Mouse (Mus musculus) ZHBTc4 (cell line): ENCODE measurements at regions not wholly inside any gene's neighbourhood (a gene's known extent, or its start where the extent isn't known, plus 50 kb on each side); places are given as distances from the start of the nearest gene placed in this dataset.

Experiments
- DNase-seq: peaks from one replicate; pipeline ENCODE4 v3.0.0-alpha.2; 2011; ENCODE audit warnings: low read depth, low spot score

DNA sequence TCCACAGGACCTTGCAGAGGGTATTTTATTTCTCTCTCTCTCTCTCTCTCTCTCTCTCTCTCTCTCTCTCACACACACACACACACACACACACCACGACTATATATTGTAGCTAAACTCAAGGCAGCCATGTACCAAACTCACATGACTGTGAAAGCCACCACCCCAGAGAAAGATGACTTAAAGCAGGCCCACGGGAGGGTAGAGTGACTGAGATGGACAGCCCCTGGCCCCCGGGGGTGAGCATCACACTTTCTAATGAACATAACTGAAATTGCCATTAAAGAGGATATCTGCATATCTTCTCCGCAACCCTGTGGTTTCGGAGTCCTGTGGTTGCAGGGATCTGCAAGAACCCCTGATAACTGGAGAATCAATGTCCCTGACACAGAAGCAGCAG is 197.1 kb upstream of the Spdye4c start:
- no peak for DNase-seq

- DNase-seq, result no peak
These were observed 195.6 kb upstream of the Spdye4c start for GRCm38 (mm10) chr2:128395308-128396007.

- peak; percentile 88 for DNase-seq
These were observed 195.0 kb upstream of the Spdye4c start for GRCm38 (mm10) chr2:128396008-128396346.

DNA sequence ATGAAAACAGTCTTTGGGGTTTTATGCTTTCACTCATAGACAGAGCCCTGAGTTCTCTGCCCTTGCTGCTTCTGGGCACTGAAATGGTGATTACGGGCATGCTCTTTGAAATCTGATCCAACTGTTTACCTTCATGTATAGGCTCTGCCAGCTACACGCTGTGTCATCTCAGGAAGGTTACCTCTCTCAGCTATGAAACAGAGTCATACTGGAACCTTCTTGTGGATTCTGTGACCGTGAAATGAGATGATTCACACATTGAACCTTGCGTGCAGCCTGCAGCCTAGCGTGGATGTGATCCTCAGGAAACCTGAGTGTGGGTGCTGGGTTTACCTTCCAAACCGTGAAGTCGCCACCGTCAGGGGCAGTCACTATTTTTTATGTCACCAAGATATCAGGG is 189.7 kb upstream of the Spdye4c start:
- no peak for DNase-seq

DNA sequence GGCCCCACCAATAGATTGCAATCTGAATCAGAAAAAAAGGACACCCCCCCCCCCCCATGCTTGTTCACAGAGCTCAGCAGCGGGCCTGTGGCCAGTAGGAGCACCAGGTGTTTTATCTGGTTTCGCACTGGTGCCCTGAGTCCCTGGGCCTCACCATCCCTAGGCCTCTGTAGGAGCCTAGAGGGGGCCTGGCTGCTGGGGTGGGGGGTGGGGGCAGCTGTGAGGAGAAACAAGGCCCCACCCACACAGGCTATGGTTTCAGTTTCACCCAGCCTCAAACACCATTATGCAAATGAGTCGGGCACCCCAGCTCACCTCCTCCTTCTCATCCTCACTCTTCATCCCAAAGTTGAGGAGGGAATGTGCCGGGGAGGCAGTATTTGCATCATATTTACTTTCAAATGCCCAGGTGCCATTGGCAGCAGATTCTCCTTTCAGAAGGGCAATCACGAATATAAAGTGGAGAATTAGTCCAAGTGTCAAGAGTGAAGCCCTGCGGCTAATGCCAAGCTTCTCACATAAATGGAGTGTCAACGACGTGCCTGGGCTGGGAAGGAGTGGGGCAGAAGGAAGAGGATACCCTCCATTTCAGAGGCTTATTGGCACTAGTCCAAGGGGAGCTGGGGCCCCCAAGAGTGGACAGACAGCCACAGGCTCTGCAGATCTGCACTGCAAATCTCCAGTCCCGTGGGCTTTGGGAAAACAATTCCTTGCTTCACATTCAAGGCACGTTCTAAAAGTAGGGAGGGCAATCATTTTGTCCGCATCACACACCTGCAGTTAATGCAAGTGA is 187.7 kb upstream of the Spdye4c start:
- no peak for DNase-seq

DNA sequence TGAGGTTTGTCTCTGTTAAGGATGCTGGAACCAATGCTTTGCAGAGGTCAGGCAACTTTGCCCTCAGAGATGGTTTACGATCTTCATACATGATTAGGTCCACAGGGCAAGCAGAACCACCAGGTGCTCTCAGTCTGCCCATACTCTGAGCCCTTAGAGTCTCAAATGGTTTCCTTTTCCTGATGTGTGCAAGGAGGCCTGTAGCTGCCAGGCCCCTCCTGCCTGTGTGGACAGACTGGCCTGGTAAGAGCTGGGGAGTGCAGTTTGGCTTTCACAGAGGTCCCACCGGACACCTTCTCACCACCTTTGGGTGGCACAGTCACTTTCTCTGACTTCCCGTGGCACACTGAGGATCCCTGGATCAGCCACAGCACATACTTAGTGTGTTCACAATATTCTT is 186.6 kb upstream of the Spdye4c start:
- DNase-seq, result no peak

GRCm38 (mm10) chr2:128407076-128407475 is 183.9 kb upstream of the Spdye4c start:
- no peak for DNase-seq

GRCm38 (mm10) chr2:128408718-128409117 is 182.3 kb upstream of the Spdye4c start:
- peak; percentile 76 for DNase-seq

DNA sequence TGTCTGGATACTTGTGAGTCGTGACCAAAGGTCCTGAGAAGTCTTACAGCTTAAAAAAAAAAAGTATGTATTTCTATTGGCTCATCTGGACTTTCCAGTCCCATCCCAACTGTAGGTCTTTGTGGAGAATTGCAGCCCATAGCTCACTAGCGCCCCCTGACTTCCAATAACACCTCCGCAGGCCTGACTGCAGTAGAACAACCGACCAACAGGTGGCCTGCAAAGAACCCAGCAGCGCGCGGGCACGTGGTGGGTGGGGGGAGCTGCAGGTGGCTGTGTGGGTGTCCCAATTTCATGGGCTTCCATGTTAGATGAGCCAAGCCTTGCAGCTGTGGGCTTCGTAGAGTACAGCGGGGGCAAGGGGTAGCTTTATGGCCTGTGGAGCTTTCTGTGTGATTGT is 178.7 kb upstream of the Spdye4c start:
- DNase-seq, result peak; percentile 90

DNA sequence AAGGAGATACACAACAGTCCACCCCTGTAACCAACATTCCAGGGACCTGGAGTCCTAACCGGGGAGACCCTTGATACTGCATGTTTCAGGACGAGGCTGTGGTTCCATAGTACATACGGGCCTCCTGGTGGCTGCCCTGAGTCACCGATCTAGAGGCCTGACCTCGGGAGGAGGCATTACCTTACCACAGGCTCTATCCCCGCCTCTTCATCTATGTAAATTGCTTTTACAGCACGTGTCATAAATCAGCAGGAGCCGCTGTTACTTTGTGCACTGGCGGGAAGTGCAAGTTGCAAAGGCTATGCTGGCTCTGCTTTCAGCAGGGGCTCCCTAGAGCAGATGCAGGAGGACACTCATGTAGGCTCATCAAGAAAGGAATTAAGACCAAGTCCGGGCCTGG is 178.0 kb upstream of the Spdye4c start:
- peak; percentile 51 for DNase-seq

GRCm38 (mm10) chr2:128414588-128415240 is 176.3 kb upstream of the Spdye4c start:
- no peak for DNase-seq

GRCm38 (mm10) chr2:128416416-128416815 is 174.6 kb upstream of the Spdye4c start:
- DNase-seq, result no peak

DNA sequence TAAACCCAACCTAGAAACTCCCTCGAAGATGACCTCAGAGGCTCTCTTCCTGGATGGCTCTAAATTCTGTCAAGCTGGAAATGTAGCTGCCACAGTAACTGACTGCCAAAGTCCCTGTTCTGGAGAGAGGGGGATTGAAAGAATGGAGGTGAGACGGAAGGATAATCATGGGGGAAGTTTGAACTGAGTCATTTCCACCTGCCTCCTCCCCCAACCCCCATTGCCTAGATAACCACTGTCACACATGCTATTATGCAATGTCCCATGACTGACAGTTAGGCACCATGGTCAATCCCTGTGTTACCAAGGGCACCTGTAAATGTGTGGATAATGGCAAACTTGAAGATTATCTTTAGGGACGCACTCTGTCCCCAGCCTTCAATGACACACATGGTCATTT is 172.0 kb upstream of the Spdye4c start:
- DNase-seq, result no peak

GRCm38 (mm10) chr2:128420406-128420805 is 170.6 kb upstream of the Spdye4c start:
- no peak for DNase-seq

GRCm38 (mm10) chr2:128422677-128423076 is 168.3 kb upstream of the Spdye4c start:
- DNase-seq, result peak; percentile 66

DNA sequence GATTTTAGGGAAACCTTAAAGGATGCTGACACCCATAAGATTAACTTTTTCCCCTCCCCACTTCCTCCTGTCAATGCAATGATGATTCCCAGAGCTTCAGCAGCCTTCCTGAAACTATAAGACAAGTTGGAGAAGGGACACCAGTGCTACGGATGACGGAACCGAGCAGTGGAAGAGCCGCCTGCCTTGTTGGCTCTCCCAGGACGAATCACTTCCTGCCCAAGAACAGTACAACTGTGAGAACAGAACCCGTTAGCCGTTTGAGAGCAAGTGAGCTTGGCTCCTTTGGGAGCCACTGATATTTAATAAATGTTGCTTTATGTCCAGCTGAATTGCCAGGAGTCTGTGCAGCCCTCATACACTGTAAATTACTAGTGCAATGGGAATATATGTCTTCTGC is 166.8 kb upstream of the Spdye4c start:
- no peak for DNase-seq

- no peak for DNase-seq
These were observed 163.7 kb upstream of the Spdye4c start for GRCm38 (mm10) chr2:128427181-128427880.

DNA sequence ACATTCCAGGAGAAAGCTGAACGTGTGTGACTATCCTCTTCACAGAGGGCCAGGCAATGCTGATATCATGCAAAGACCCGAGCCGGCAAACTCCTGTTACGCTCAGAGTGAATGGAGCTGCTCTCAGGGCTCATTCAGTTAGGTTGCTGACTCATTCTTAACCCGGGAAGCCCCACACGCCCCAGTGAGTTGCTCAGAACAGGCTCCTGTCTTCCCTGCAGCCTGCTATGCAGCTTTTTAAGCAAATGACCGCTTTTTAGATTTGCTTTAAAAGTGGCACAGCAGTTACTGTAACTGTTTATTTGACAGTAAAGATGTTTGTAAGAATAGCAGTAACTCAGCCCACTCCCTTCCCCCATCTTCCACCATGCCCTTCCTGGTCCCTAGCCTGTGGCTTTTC is 162.9 kb upstream of the Spdye4c start:
- peak; percentile 57 for DNase-seq

GRCm38 (mm10) chr2:128428651-128429633 is 162.1 kb upstream of the Spdye4c start:
- peak; percentile 65 for DNase-seq

DNA sequence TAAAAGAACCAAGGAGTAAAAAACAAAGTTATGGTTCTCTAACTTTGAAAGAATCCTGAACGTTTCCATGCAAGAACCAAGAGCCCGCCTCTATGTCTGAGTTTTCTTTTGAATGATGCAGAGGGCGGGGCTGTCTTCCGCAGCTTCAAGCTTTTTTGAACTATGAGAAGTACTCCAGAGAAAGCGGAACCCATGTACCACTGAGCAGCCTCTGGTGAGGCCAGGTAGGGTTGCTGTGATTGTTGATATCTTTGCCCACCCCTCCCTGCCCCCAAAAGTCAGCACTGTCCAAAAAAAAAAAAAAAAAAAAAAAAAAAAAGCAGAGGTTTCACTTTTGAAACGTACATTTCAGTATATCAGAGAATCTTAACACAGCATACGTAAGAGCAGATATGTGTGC is 161.2 kb upstream of the Spdye4c start:
- DNase-seq, result no peak

- peak; percentile 80 for DNase-seq
These were observed 160.2 kb upstream of the Spdye4c start for GRCm38 (mm10) chr2:128430776-128431291.
